Mouse (Mus musculus): ENCODE measurements at regions not wholly inside any gene's neighbourhood (a gene's known extent, or its start where the extent isn't known, plus 50 kb on each side); places are given as distances from the start of the nearest gene placed in this dataset.
A peak's percentile ranks its signal among the peaks of the same experiment; 100 is the strongest.

DNA sequence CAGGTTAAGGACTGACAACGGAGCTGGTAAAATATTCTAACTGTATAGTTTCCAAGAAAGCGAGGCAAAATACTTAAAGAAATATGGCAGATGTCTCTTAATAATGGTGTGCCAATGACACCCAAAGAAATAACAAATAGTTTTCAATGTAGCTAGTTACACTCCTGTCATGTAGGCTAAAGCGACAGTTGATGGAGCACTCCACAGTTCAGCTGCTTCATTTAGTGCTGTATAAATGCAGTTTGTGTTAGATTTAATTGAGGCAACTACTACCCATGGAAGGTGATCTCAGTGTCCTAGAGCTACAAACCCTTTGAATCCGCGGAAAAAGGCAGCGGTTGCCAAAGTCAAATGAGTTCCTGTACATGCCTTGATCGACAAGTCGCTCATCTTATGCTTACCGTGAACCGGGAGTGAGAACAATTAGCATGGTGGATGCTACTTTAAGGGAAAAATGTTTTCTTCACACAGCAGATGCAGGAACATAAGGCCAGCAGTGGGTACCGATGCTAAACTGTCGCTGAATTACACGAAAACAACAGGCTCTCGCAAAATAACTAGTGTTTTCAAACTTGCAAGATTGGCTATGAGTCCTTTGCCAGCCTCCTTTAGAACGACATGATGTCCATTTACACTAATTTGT lies 961.4 kb downstream of the Mat2b start:
- no peak for DNase-seq (ENCODE audit: low spot score in 2 of 2)

DNA sequence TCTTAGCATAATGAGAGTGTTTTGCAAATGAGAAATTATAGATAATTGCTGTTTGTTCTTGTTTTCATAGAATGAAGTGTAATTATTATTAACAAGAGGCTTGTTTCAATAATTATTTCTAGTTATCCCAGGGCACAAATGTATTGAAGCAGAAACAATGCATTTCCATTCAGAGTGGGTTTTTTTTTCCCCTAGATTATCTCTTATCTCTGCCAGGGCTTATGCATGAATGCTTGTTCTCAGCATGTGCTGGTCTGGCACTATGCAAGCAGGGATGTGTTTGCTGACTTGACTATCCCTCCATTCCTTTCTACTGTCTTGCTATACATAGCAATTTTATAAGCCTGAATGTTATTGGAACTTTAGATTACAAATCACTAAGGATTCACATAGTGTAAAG lies 971.4 kb downstream of the Mat2b start:
- DNase-seq (ENCODE audit: low spot score in 2 of 2) = no peak

- DNase-seq (ENCODE audit: low spot score in 2 of 2) = no peak
These were observed 1016.5 kb downstream of the Mat2b start for GRCm38 (mm10) chr11:39678521-39678920.

DNA sequence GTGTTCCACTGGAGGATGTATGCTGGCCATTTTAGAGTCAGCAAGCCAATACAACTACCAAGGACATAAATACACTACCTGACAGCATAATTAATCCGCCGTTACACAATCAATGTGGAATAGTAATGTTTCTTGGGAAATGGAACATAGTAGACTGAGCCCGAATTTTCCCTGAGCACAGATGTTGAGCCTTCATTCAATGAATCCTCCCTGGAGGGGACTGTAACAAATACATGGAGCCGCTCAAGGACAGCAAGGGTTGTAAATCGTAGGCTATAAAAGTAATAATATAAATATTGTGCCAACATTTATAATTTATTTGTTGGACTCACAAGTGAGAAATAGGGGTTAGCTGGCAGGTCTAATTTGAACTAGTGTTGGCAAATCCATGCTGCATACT lies 1041.4 kb downstream of the Mat2b start:
- DNase-seq (ENCODE audit: low spot score in 2 of 2) = no peak

DNA sequence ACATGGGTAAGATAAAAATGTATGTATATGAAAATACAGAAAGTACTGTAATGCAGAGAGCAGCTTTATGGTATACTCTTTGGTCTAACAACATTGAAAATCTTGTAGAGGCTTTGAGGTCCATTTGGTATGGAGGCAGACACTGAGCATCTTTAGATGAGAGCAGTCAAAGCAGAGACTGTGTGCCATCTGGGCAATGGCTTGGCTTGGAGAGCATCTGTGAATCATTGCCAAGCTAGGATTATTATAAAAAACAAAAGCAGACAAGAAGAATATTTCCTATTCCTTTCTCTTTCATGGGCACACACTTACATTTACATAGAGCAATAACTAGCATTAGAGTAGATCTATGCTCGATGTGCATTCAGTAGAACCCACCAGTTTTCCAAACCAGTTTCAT lies 1075.6 kb downstream of the Mat2b start:
- DNase-seq (ENCODE audit: low spot score in 2 of 2) = no peak

DNA sequence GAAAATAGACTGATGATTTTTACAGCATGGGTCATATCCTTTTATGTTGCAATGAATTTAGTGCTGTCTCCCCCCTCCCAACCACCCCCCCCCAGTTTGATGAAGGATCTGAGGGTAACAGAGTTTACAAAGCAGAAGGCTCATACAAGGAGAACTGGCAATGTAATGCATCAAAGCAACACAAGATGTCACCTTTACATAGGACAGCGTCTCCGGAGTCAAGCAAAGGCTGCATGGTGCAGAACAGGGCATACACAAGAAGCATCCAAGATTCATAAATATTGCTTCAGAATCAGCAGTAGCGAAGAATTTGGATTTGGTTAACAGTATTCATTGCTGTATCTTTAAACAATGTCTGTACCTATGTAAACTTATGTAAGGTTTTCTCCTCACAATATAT lies 1079.2 kb downstream of the Mat2b start:
- no peak for DNase-seq (ENCODE audit: low spot score in 2 of 2)

GRCm38 (mm10) chr11:39596479-39596878 lies 1098.5 kb downstream of the Mat2b start:
- DNase-seq (ENCODE audit: low spot score in 2 of 2) = no peak

DNA sequence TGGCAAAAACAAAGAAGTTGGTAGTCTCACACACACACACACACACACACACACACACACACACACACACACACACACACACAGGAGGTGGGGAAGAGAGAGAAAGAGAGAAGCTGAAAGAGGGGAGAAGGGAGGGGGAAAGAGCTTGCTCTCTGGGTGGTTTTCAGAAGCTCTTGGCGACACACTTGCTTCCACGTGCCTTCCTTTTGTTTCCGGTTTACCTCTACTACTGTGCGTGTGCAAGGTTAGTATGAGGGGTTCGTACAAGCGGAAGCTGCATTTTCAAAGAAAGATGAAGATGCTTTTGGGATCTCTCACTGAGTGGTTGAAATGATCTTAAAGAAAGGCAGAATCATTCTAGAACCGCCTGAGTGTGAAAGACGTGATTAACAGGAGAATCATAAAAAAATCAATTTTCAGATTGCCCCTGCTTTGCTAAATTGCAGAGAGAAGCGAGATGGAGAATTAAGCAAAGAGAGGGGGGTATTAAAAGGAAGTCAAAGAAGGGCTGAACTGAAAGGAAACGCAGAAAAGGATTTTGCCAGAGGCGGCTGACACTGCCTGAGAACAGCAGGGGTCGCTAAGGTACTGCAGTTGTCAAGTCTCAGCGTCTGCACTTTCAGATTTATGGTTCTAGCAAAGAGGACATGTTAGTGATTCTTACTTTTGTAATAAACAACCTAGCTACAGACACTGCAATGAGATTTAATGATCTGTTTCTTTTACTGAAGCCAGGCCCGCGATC lies 1106.2 kb downstream of the Mat2b start:
- DNase-seq (ENCODE audit: low spot score in 2 of 2) = peak; percentile 77 to 84

DNA sequence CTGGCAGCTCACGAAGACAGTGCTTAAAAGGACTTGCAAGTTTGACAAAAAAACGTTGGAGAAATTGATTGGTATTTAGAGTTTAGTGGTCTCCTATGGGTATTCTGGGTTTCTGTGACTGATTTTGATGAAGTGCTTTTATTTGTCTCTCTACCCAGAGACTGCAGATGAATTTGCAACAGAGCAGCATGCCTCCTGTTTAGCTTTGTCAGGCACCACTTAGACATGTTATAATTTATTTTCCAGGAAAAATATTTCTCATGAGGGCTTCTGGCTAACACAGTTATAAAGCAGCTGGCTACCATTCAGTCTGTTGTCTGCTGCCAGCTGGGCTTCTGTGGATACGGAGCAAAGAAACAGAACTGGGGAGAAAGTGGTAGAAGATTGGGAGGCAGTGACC lies 1136.7 kb downstream of the Mat2b start:
- peak; percentile 20 to 29 for DNase-seq (ENCODE audit: low spot score in 2 of 2)

DNA sequence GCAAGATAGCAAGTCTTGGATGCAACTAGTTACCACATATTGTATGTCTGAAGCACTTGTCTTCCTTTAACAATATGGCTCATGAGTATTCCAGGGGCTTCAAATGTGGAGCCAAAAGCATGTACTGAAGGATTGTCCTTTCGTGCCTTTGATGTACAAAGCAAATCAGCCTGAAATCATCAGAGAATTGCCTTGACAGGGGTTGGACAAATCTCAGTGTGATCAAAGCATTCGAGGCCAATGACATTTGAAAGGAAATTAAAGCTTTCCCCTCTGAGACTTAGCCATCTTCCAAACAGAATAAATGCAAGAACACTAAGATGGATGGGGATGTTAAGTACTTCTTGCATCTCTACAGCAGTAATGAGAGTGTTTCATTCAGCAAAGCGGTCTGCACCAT lies 1144.9 kb downstream of the Mat2b start:
- no peak for DNase-seq (ENCODE audit: low spot score in 2 of 2)

GRCm38 (mm10) chr11:39524866-39525649 lies 1169.9 kb downstream of the Mat2b start:
- DNase-seq (ENCODE audit: low spot score in 2 of 2) = no peak

GRCm38 (mm10) chr11:39495253-39495652 lies 1199.8 kb downstream of the Mat2b start:
- DNase-seq (ENCODE audit: low spot score in 2 of 2) = no peak

DNA sequence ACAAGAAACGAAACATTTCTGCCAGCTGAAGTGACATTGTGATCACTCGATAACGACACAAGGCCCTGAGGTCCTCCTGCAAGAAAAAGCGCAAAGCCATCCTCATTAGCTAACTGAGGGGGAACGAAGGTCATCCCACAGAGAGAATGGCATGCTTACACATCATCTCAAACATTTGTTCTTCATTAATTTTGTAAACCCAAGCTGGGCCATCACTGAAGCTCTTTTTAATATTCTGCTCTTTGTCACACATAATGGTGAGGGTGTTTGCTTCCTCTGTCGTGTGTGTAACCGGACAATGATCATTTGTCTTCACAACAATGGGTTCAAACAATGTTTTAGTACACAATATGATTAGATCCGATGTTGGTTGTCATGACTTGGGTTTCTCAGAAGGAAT lies 1217.9 kb downstream of the Mat2b start:
- DNase-seq (ENCODE audit: low spot score in 2 of 2) = no peak

DNA sequence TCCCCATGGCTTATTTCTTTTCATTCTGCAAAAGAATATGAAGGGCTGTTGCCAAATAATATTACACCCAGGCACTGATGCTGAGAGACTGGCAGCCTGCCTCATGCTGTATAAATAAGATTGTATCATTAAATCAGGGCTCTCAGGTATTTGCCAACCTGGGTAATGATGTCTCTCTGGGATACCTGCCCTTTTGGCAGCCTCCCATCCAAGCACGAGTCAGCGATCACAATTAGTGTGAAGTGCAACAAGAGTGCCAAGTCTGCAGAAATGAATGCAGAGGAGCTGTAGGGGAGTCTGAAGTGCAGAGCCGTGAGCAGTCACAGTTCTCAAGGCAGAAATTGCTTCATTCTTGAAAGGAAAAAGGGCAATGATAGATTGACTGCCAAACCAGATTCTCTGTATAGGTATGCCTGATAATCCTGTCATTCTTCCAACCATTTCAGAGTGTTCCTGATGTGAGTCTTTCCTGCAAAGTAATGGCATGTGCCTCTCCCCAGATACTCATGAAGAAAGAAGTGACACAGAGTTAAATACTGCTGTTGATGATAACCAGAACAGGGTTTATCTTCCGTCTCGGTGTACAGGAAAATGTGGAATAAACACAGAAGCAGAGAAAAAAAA lies 1241.6 kb downstream of the Mat2b start:
- DNase-seq (ENCODE audit: low spot score in 2 of 2) = no peak

- DNase-seq (ENCODE audit: low spot score in 2 of 2) = no peak
These were observed 1248.6 kb downstream of the Mat2b start for GRCm38 (mm10) chr11:39446374-39446773.

DNA sequence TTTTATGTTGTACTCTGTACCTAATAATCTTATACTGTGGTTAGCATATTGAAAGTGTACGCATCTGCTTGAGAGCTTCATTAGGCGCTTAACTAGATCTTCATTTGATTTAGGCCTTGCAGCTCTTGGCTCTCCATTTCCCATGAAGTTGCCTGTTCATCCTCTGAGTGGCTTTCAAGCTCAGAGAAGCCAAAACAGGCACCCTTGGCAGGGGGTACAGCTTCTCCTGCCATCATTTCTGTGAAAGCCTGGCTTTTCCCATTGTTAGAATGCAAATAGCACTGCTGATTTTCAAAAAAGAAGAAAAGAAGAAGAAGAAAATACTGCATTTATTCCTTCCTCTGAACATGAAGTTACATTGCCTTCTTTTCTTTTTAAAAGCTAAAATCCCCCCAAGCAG lies 1283.3 kb downstream of the Mat2b start:
- peak; percentile 18 to 50 for DNase-seq (ENCODE audit: low spot score in 2 of 2)

DNA sequence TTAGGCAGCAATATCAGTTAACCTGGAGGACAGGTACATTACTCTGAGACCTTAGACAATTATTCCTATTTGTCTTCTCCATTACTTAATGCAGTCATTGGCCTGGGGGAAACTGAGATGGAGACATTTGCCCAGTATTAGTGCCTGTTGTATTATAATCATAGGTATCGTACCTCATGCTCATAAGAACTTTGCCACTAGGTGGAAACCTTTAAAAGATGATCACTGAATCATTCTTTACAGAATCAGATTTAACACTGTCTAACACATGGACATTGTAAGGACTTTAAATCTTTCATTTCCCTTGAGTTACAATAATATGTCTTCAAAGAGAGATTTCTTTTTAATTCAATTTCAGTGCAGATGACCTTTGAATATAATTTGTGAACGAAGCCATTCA lies 1283.8 kb downstream of the Mat2b start:
- DNase-seq (ENCODE audit: low spot score in 2 of 2) = no peak

GRCm38 (mm10) chr11:39364827-39365226 lies 1330.2 kb downstream of the Mat2b start:
- no peak for DNase-seq (ENCODE audit: low spot score in 2 of 2)

- DNase-seq (ENCODE audit: low spot score in 2 of 2) = no peak
These were observed 1344.4 kb downstream of the Mat2b start for GRCm38 (mm10) chr11:39350616-39351015.

Measured in layer of hippocampus, postnatal 10 days (tissue).